Mouse (Mus musculus) activated CD4-positive, CD25-positive, alpha-beta regulatory T cell, adult 4 months (primary cell): ENCODE results near the gene Vdr. TPM values are rescaled to one million over a fixed set of nuclear protein-coding genes. Genes with fewer than 3 reads are reported as not detected.

Experiments
- ATAC-seq: one replicate; pipeline ENCODE4 v1.8.0; 2017
- polyA plus RNA-seq, 2 experiments: library from polyadenylated mRNA; unstranded; fragments of 100-300 nt; shearing (Covaris generic); gene quantifications; one replicate each; pipeline ENCODE4 v1.2.1; 2017

Vdr gene
- polyA plus RNA-seq, 2 experiments from 2014 or later: 0.71 to 1.8 TPM

DNA sequence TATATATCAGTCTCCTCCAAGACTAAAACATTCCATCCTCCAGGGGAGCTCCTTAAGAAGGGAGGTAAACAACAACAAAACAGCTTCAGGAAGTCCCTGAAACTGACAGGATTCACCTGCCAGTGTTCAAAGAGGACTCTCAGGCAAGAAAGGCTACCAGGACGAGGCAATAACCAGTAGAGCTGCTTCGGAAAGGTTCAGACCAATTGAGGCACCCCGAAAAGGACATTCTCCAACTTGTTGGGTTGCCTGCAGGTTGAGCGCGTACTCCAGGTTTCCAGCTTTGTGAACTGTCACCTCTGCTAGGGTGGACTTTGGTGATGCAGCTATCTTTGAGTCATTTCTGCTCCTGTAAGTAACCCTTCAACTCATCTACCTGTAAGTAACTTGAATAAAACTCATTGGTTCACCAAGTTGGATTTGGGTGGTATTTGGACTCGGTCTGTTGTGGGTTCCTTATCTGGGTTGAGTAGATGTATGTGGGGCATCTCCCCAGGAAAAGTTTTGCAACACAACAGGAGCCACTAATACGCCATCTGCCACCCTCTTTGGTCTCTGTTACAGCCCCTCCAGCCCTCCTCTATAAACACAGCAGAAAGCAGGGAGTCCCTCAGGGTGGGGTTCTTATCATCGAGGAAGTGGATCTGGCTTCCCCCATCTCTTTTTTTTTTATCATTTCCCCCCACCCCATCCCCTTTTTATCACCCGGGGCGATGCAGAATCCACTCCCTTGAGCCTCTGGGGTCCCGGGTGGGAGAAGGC lies 64.1 kb downstream of the Vdr start:
- no peak for ATAC-seq

DNA sequence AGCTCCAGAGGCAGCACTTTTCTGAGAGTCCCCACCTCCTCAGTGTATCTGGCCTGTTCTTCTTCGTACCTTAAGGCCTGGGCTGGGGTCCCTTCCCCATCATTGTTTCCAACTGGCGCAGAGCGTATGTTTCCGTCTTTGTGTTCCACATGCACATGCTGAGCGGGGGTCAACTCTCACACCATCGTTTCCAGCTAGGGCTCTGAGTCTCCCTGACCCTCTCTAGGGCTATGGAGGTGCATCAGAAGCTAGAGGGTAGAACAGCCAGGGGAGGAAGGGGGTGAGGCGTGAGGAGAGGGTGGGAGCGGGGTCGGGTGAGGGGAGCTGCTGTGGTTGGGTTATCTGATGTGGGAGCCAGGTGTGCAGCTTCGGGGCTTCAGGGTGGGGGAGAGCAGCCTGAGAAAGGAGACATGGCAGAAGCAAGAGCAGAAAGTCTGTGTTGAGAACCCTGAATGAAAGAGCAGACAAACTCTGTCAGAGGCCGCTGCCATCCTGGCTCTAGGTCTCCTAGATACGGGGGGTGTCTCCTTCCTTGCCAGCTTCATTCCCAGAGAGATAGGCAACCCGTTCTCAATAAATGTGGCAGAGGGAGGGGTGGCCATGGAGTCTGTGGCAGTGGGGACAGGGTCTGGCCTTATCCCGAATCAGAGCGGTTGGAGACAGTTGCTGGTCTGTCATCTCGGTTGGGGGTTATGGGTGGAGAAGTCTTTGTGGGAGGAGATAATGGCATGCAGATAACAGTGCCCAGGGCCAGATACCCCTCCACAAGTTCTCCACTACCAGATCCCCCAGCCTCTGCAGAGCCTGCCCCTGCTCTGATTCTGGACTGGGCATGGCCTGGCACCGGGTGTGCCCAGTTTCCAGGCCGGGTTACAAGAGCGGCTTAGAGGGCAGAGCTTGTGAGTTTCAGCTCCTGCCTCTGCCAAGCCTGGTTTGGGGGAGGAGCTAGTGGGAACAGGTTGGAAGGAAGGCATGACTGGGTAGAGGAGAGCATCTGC lies 66.1 kb downstream of the Vdr start, which contains the start of gene Hdac7:
Hdac7 (minus strand) TSS at position 466 of the 998 bp plus-strand sequence.
- no peak for ATAC-seq

DNA sequence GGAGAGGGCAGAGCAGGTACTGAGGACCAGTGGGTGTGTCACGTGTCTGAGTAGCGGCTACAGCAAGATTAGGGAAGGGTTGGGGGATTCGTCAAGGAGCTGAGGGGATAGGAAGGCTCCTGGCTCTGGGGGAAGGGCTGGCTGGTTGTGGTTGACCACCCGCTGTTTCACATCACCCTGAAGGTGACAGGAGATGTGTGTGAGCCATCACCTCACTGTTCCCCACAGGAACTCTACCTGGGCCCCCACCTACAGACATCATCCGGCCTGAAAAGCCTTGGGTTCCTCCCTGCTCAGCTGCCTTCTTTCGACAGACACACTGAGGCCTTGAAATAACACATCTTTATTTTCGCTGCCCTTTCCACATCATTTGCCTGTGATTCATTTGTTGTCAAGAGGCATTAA lies 67.2 kb downstream of the Vdr start:
- ATAC-seq: peak; percentile 70

DNA sequence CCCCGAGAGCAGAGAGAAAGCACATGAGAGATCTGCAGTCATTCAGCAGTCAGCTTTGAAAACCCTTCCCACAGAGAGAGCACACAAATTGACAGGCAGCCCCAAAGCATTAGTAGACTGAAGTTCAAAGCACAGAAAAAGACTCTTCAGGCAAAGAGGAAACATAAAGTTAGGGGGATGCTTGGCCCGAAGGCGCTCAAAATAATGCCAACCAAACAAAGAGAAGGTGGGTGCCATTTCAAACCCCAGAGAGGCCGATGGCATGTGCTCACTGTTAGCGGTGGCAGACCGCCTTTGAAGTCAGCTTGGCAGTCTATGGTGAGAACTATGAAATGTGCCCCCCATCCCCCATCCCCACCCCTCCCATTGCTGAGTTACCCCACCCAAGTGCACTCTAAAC lies 68.4 kb downstream of the Vdr start:
- no peak for ATAC-seq

DNA sequence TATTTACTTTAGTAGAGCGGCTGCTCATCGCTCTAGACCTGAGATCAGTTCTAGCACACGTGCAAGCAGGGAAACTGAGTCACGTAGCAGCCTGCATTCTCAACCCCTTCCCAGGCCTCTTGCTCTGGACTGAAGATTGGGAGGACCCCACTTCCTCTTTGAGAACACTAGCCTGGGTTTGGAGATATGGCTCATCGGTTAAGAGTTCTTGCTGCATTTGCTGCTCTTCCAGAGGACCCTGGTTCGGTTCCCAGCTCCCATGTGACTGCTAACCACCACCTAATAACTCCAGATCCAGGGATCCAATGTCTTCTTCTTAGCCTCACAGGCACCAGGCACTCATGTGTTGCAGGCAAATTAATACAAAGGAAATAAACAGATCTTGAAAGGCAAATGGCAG lies 69.0 kb downstream of the Vdr start:
- no peak for ATAC-seq

DNA sequence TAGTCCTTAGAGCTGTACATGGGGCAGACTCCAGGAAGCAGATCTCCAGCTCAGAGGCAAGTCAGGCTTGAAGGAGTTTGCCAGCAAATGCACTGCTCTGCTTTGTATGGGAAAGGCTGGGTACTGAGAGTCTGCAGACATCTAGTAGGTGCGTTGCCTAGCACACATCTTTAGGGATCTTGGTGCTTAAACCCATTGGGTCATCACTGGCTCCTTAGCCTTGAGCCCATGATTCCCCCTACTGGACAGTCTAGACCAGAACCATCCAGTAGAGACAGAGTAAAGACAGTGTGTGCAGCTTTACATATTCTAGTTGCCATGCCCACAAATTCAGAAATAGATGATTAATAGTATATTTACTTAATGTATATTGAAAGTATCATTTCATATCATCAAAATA lies 69.6 kb downstream of the Vdr start:
- ATAC-seq: no peak

DNA sequence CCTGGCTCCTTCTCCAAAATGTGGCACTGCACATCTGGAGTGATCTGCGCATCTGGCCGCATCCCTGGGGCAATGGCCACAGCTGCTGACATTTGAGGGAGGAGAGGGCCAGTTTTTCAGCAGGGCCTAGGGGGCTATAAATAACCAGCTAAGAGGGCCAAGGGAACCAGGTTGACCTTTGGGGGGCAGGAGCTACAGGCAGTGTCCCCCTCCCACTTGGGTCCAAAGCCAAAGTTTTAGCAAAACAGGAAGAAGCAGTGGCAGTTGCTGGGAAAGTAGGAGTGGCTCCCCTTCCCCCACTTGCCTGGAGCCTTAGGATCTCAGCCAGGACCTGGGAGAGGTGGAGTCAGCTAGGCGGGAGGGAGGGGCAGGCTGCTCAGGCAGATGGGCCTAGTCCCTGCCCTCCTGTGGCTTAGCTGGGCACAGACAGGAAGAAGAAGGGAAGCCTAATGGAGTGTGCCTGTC lies 70.4 kb downstream of the Vdr start:
- ATAC-seq: no peak

DNA sequence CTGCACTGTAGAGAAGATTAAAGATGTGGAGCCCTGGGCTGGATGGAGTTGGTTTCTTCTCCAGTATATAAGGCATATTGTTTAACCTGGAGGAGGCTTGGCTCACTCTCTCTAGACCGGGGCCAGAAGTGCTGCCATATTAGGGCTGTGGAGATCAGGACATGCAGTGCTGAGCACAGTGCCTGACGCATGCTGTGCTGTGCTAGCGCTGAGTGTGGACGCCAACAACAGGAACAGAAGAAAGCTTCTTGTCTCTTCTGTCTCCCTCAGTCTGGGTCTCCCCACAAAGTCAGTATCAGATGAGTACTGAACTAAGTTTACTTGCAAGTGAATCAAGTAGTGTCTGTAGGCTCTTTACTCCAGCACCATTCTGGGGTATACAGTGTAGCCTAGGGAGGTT lies 71.0 kb downstream of the Vdr start:
- ATAC-seq: no peak

DNA sequence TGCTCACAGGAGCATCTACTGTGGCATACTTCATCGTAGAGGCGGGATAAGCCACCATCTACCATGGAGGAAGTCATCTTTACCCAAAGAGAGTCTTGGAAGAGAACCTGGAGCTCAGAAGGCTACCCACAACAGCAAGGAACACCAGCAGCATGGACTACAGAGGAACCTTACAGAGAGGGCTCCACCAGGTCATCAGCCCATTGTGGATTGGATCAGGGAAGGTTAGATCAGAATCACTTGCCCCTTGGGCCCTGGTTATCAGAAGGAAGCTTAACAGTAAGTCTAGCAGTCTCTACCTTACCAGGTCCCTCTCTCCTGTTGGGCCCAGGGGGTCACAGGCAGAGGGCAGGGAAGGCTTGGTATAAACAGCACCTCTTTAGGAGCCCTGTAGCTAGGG lies 71.4 kb downstream of the Vdr start:
- no peak for ATAC-seq

DNA sequence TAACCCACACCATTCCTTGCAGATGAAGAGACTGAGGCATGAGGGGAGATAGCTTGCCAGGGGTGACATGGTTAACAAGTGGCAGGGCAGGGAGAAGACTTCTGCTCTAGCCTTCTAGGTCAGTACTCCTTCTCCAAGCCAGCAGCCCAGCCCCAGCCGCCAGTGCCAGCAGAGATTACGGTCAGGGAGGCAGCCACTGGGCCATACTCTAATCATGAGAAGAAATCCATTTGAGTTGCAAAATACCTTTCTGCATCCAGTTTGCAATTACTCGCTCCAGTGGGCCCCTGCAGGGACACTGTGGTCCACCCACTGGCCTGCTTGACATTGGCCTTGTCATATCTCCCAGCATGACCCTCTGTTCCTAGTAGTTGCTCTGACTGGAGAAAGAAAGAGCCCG lies 72.0 kb downstream of the Vdr start:
- no peak for ATAC-seq

DNA sequence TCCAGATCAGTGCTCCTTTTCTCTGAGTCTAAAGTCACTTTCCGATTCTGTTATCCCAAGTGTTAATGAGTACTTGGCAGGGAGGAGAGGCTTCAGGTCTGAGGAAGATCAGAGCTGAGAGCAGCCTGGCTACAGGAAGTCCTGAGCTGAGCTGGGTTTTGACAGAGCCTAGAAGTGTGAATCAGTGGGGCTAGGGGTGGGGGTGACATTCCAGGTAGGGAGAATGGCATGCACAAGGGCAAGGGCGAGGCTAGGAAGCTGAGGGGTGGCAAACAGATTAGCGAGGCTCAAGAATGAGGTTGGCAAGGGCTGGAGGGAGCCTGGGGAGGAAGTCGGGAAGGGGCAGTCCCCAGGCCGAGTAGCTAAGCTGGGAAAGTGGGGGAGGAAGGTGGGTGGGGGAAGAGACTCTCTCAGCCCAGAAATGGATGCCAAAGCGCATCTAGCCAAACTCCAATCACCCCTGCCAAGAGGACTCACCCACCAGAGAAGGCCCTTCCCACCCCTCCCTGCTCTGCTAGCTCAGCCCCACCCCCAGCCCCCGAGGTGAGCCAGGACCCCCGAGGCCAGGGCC lies 72.9 kb downstream of the Vdr start:
- ATAC-seq: peak; percentile 41

DNA sequence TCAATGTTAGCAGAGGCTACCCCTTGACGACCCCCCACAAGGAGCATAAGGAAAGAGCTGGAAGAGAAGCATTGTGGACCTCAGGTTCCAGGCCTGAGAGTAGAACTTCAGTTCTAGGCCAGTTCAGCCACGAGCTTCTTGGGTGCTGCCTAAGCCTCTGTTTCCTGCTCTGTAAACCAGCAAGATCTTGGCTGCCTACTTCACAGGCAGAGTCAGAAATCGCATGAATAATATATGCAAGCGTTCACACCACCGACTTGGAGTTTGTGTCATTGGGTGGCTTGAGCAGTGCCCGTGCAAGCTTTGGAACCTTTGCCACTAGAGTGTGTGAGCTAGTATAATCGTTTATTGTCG lies 73.6 kb downstream of the Vdr start:
- ATAC-seq: peak; percentile 62

DNA sequence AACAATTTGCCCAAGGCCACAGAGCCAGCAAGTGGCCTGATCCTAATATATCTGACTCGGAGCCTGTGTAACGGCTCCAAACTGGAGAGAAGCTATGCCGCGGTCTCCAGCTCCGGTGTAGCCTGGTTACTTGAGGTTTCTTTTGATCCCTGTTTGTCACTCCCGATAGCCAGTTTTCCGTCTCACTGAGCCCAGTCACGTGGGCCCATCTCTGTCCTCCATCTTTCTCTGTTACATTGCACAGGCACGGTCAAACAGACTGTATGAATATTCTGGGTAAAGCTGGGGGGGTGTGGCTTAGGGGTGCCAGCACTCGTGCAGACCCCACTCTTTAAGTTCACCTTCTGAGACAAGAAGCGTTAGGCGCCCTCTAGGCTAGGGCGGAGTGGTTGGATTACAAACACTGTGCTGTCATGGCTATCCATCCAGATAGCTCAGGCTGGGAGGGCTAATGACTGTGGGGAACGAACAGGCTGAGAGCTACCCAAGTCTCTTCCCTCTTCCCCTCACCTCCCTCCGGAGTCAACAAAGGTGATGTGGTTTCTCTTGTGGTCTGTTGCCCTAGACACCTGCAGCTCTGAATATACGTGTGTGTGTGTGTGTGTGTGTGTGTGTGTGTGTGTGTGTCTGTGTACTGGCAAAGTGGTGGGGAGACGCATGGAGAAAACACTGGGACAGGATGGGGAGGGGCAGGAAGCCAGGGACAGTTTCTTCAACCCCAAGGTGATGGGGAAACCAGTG lies 74.1 kb downstream of the Vdr start:
- ATAC-seq: peak; percentile 41

DNA sequence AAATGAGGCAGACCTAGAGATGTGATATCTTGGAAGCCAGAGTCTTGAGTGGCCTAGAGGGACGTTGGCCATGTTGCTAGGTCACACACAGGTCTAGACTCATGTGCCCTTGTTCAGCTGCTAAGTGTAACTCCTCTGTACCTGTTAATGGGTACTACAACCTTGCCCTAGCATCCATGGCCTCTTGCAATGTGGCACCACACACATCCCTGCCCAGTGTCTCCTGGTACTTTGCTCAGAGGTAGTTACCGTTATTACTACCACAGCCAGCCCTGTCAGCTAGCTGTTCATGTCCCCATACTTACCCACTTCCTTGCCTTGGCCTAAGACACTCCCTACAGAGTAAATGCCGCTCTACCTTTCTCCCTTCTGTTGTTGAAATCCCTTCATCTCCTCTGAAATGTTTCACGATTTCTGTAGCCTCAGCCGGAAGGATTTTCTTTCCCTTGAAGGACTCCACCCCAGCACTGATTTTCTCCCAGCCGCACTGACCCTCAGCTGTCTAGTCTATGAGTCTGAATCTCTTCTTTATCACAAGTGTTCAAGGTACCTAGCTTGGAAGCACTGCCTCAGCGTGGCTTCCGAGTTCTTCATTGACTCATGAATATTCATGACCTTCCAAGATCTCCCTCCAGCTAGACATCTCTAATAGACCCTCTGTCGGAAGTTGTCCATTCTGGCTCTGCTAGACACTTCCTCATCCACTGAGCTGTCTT lies 77.5 kb downstream of the Vdr start:
- no peak for ATAC-seq

DNA sequence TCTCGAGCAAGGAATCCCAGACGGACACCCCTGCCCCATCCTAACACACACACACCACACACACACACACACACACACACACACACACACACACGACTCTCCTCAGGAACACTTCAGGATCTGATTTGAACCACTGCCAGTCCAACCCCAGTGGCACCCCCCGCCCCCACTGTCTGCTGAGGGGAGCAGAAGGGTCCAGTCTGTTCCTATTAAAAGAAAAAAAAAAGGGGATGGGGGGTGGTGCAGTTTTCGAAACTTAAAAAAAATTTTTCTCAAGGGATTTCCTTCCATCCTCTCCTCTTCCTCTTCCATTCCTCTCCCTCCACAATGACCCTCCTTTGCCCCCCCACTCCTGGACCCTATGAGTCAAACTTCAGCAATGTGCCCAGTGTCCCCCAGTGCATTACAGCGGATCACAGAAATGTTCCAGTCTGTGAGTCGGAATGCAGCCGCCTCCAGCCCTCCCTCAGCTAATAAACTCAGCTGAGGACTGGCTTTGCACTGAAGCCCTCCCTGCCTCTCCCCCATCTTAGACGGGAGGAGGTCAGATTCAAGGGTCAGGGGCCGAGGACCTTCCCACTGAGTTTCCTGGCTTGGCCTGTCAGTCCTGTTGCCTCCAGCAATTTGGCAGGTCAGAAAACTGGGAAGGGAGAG lies 78.3 kb downstream of the Vdr start:
- no peak for ATAC-seq

DNA sequence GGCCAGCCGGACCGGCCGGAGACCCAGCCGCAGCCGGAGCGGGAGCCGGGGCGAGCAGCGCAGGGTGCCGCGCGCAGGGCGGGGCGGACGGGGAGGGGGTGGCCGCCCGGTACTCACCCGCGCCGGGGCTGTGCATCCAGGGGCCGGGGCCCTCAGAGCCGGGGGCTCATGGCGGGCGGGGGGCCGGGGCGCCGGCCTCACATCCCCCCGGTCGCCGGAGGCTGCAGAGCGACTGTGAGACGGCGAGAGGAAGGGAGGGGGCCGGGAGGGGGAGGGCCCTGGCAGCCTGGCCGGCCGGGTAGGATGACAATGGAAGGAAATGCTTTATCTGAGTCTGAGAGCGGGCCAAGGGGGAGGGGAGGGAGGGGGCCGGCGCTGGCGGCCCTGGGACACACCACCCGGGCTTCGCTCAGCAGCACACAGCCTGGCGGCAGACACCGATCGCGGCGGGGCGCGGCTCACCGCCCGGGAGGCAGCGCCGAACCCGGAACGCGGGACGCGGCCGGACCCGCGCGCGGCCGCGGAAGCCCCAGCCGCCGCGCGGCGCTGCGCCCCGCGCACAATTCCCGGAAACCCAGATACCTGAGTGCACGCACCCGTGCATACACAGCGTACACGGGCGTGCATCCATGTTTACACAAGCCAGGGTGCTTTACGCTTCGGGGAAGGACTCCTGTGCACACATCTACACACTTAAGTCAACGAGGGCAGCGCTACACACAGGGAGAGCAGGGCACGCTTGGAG lies 79.0 kb downstream of the Vdr start:
- peak; percentile 48 for ATAC-seq

DNA sequence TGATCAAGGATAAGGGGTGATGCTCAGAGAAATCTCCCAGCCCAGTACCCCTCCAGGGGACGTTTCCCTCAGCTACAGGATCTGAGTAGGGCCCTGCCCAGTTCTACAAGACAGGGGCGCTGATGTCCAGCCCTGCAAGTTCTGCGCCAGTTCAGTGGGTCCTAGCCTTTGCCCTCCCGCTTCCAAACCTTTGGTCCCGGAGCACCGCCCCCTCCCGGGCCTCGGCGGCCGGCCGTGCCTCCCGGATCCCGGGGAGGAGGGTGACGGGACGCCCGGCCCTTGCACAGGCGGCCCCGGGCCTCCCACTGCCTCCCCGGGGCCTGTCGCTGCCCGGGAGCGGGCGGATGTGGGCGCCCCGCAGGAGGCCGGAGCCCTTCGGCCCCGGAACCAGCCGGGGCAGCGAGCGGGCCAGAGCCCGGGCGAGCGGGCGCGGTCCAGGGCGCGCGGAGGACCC lies 79.6 kb downstream of the Vdr start:
- peak; percentile 15 for ATAC-seq

DNA sequence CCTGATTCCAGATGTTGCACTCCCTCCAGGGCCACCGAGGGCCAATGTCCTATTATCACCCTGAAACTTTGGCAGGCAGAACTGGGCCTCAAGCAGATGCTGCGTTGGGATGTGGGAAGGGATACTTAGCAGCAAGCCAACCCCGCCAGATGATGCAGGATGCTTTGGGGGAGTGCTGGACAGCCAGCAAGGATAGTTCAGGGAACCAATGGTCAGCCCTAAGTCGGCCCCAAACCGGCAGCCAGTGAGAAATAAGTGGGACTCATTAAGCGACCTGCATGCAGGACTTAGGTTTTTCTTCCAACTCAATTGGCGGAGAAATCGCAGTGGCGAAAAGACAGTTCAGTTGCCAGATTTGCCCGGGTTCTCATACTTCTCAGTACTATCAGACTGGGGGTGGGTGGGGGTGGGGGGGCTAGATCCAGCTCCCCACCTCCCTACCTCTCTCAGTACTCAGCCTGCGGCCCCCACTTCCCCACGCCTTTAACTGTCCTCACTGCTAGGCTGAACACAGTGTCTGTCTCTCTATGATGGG lies 80.1 kb downstream of the Vdr start:
- peak; percentile 36 for ATAC-seq

DNA sequence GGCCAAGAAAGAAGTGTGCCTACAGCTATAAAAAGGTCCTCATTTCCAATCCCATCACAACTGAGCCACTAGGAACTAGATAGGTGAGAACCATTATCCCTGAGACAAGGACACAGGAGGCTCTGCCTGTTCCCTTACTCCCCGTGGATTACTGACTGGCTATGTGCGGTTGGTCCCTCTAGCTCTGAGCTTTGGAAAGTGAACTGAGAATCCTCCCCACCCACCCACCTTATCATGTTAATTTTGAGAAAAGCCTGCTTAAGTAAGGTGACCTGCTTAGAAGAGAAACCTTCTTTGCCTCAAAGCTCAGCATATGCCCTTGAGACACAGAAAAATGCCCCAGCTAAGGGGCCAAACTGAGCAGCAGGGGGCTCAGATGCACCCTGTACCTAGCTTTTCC lies 81.0 kb downstream of the Vdr start:
- ATAC-seq: no peak

DNA sequence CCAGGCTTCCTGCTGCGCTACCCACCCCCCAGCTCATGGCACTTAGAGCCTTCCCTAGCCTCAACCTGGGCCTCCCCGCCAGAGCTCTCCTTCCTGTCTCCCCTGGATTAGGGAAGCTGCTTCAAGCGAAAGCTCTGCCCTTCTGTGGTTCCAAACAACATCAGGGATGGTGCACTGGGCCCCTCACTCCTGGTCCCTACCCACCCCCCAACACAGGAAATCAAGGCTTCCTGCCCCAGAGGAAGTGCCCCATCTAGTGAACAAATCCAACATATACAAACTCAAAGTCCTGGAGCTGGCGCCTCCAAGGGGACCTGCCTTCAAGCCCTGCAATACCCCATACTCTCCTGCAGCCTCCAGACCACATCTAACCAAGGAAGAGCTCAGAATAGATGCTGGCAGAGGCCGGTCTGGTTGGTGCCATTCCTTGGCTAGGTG lies 81.5 kb downstream of the Vdr start:
- ATAC-seq: no peak
